Mouse (Mus musculus): Measurements from ENCODE around the gene Syncrip.
"Not testable (repeated sequence)": the region's sequence is repeated elsewhere in the genome, so short reads cannot be mapped to it uniquely, and the experiment has no call there.

Gene Syncrip

DNA sequence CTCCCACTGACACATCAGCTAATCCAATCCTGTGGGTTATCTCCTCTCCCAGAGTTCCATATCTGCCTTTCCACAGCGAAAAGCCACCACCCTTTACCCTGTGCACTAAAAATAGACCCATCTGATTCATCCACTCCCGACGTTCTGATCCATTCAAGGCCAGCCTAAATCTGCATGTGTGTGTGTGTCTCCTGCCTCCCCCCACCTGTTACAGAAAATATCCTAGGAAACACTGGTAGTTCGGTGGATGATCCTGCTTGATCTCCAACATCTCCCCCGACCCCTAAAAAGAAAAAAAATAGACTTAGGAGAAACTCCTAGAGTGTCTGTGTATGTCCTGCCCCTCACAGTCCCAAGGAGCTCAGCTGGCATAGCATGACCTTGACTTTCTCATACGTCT lies 2.2 kb upstream of the Syncrip start:
- in situ Hi-C loops (cut with MboI, MseI): loop anchor here (5.0 kb wide), 1 partner anchor 38 kb away; no protein-coding TSS in a partner anchor

DNA sequence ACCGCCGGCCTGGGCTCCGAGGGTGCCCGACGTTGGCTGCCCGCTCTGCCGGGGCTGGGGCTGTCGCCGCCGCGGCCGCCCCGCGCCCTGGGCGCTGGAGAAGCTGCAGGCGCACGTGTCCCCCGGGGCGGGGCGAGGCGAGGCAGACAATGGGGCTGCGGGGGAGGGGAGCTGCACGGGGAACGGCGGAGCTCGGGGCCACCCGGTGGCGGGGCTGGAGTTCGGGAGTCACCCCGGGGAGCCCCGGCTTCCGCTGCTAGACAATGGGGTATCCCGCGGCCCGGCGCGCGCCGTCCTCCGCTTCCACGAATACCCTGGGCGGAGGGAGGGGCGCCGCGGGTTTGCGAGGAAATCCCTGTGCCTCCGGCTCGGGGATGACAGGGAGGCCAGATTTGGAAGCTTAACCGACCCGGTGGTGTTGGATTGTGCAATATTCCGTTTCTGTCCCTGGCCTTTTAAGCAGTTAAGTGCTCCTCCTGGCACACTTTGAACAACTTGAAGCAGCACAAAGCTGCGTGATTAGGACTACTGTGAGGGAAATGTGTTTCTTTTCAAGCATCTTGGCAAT lies 539 bp upstream of the Syncrip start:
- in situ Hi-C loops (cut with MboI, MseI): loop anchor here (5.0 kb wide), 1 partner anchor 39 kb away; no protein-coding TSS in a partner anchor

DNA sequence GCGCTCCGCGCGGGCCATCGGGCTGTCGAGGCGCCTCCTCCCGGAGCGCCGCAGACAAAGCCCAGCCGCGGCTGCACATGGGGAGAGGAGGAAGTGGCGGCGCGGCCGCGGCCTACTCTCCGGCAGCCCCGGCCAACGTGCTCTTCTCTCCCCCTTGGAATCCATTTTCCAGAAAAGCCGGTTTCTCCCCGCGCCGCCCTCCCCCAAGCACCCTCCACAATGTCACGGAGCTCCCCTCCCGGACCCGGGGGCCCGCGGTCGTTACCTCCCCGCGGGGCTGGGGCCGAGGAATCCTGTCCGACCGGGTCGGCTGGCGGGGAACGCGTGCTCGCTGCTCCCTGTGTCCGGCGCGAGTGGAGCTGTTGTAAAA lies 598 bp downstream of the Syncrip start:
- in situ Hi-C loops (cut with MboI, MseI): loop anchor here (5.0 kb wide), 1 partner anchor 41 kb away; no protein-coding TSS in a partner anchor

DNA sequence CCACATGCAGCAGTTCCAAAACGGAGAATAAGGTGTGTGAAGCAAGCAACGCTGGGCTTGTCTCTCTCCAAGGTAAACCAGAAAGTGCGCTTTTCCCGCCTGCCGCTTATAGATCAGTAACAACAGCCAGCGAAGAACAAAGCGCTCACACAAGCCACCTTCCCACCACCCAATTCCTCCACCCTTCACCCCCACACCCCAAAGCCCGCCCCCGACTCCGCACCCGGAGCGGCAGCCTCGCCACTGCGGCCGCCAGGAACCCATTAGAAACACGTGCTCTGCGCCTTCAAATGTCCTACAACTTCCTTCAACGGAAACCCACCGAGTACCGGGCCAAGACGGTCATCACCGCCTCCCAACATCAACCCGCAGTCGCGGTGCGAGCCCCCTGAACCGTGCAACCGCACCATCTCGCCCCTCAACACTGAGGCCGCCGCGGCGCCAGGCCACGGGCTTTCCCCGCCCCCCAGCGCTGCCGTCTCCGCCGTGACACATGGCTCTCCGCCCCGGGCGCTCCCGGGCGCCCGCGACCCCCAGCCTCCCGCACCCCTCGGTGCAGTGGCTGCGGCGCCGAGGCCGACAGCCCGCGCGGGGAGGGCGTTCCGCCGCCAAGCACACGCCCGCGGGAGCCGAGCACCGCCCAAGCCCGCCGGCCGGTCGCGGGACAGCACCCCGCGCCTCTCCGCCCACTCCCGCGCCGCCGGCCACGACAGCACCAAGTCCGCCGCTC lies 1.1 kb downstream of the Syncrip start:
- in situ Hi-C loops (cut with MboI, MseI): loop anchor here (5.0 kb wide), 1 partner anchor 41 kb away; no protein-coding TSS in a partner anchor

DNA sequence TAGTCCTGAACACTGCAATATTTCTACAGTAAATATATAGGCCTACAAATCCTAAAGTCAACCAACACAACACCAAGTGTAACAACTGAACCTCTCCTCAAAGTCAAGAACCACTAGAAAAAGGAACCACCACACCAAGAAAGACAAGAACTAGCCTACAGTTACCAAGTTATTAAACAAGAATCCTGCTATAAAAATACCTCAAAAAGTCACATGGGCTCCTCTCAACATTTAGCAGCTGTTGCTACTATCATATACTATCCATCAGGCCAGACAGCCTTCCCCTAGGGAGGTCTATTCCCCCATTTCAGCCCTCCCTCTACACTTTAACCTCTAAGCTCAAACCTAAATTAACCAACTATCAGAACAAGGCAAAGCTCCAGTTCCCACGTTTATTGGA lies 2.3 kb downstream of the Syncrip start:
- in situ Hi-C loops (cut with MboI, MseI): loop anchor here (5.0 kb wide), 1 partner anchor 42 kb away; no protein-coding TSS in a partner anchor

DNA sequence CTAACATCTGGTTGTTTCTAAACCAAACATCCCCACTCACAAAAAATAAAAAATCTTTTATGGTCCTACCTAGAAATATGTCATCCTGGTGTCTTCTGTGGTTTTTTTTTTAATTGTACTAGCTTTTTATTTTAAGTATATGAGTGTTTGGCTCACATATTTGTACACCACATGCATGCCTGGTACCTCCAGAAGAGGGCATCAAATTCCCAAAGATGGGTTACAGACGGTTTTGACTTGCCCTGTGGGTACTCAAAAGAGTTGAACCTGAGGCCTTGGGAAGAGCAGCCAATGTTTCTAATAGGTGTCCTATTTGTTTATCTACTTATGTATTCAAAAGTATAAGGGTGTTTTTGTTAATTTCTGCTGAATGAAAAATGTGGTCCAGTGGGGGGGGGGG lies 6.2 kb downstream of the Syncrip start:
- in situ Hi-C loops (cut with MboI, MseI): loop anchor here (10.0 kb wide), 1 partner anchor 1619 kb away; no protein-coding TSS in a partner anchor

DNA sequence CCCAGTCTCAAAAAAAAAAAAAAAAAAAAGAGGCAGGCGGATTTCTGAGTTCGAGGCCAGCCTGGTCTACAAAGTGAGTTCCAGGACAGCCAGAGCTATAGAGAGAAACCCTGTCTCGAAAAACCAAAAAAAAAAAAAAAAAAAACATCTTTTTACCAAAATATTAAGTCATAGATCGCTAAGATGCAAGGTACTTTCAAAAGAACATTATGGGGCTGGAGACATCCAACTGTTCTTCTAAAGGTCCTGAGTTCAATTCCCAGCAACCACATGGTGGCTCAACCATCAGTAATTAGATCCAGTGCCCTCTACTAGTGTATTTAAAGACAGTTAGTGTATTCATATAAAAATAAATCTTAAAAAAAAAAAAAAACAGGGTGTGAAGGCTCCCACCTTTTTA lies 21.4 kb downstream of the Syncrip start:
- in situ Hi-C loops (cut with MboI, MseI): not testable (repeated sequence)

DNA sequence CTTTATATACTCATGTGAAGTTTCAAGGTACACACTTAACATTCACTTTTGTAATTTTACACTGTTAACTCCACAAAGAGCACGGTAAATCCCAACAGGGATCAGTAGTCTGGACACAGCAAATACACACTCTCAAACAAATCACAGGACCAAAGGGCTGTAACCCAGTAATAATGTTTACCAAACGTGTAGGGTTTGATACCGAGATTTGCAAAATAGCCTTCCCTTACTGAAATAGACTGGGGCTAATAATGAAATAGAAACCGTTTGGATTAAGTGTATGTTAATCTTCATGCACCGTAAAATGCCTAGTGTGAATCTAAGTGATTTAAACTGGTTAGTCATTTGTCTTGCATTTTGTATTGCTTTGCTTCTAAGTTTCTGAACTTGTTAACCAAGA lies 42.4 kb downstream of the Syncrip start:
- in situ Hi-C loops (cut with MboI, MseI): loop anchor here (5.0 kb wide), 1 partner anchor 82 kb away; no protein-coding TSS in a partner anchor

DNA sequence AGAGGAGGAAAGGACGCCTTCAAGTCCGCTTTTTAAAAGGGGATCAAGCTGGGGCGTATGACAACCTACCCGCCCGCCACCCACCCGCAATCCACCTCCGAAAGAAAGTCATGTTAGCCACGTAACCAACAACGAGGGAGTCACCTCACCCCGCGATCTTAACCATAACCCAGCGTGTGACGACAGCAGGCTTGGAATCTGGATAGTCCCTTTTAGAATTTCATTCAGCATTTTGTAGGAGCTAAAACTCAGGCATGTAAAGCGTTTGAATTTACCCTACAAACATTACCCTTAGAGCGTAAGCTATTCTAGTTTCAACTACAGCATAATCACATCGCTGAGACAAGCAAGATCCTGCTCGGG lies 43.2 kb downstream of the Syncrip start:
- in situ Hi-C loops (cut with MboI, MseI): loop anchor here (5.0 kb wide), 1 partner anchor 83 kb away; no protein-coding TSS in a partner anchor

DNA sequence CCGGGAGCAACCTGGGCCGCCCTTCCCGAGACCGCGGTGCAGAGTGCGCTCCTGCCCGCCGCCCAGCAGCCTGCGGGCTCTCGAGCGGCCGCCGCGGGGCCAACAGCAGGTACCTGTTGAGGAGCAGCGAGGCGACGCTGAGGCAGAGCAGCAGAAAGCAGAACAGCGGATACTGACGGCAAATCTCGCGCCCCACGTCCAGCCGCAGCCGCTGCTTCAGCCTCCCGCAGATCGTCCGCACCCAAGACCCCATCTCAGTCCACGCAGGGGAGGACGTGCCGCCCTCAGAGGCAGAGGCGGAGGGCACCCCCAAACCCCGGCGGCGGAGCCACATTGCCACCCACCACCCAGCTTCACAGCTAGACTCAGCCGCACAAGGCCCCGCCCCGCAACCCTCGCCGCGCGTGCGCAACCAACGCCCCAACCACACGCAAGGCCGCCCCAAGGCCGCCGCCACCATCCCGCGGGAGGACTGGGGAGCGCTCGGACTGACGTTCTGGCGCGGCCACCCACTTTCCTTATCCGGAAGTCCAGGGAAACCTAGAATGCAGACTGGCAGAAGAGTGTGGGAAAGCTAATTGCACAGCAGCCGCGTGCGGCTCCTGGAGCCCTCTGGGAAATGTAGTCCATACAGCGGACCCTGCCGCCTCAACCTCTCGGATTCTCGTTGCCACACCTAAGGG lies 43.7 kb downstream of the Syncrip start, which contains the start of gene Snx14:
Gene Snx14, minus strand, starts transcription at position 404 of the 683 bp plus-strand sequence.
- in situ Hi-C loops (cut with MboI, MseI): loop anchor here (5.0 kb wide), 1 partner anchor 84 kb away; no protein-coding TSS in a partner anchor

DNA sequence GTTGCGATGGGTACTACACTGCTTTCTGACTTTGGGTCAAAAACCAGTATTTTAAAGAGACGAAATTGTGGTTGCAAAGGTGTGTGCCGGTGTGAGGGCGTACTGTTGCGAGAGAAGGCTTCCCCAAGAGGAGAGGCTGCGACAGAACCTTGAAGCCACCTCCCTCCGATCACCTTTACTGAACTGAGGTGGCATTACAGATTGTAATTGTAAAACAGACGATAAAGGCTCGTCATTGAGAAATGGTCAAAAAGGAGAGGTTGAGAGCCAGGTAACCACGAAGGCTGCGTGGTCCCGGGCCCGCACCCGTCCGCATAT lies 44.2 kb downstream of the Syncrip start:
- in situ Hi-C loops (cut with MboI, MseI): loop anchor here (5.0 kb wide), 1 partner anchor 84 kb away; no protein-coding TSS in a partner anchor

DNA sequence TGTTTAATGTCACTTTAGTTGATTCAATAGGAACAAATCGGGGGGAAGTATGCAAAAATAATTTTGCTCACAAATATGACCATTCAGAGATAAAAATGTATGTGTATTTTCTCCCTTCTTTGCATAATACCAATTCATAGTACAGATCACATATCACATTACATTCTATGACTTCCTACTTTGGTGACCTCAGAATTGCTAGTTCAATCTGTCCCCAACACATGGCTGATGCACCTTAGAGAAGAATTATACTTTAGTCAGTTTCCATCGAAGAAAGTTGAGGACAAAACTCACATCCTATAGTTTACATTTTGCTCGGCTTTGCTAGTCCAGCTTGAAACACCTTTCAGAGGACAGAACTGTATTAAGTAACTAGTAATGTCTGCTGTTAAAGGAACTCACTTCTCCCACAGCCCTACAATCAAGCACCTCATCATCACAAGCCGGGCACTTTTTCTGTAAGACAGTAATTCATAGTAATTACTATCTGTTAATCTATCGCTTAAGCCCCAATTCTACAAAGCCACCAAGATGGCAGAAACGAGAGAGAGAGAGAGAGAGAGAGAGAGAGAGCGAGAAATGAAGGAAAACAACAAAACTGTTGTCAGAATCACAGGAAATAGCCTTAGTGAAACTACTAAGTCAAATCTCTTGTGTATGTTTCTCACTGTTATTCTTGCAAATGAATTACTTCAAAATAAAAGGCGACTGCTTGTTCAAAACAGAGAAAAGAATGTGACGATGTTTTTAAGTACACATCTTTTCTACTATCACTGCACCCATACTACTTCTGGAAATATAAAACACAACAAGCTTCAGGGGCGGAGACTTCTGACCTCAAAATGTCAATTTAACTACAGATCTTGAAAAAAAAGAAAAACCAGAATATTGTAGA lies 44.8 kb downstream of the Syncrip start:
- in situ Hi-C loops (cut with MboI, MseI): loop anchor here (5.0 kb wide), 1 partner anchor 85 kb away; no protein-coding TSS in a partner anchor

DNA sequence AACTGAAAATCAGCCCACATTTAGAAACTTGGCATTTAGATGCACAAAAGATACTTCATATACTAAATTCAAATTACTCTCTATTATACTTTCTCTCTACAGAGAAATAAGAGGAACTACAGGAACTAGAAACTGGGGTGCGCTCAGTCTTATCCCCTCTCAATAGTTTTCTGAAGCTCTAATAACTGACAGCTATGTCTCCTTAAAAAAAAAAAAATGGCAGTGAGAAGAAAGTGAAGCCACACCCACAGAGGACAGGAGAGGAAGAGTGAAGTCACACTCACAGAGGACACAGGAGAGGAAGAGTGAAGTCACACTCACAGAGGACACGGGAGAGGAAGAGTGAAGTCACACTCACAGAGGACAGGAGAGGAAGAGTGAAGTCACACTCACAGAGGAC lies 58.0 kb downstream of the Syncrip start:
- in situ Hi-C loops (cut with MboI, MseI): no loop called here

DNA sequence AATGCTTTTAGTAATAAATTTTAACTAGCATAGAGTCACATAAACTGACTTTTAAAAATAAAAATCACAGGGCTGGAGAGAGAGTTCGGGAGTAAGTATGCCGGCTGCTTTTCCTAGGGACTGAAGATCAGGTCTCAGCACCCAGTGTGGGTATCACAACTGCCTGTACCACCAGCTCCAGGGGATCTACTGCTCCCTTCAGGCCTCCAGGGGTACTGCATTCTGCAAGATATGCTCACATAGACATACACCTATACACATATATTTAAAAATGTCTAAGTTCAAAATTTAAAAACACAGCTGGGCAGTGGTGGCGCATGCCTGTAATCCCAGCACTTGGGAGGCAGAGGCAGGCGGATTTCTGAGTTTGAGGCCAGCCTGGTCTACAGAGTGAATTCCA lies 59.9 kb downstream of the Syncrip start:
- in situ Hi-C loops (cut with MboI, MseI): no loop called here

DNA sequence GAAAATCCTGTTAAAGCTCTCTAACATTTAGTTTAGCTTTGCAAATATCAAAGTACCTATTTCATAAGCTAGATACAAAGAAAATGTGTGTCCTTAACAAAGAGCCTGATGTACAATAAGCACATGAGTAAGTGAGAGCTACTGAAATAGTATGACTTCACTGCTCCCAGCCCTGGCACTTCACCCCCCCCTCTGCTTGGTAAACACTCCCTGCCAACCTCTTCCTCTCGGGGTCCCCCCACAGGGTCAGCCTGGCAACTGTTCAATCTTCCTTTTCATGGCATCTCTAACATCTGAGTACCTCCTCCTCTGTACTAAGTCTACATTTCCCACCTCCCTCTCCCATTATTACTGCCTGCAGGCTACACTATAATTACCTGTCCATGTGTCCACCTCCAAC lies 65.6 kb downstream of the Syncrip start:
- in situ Hi-C loops (cut with MboI, MseI): no loop called here

DNA sequence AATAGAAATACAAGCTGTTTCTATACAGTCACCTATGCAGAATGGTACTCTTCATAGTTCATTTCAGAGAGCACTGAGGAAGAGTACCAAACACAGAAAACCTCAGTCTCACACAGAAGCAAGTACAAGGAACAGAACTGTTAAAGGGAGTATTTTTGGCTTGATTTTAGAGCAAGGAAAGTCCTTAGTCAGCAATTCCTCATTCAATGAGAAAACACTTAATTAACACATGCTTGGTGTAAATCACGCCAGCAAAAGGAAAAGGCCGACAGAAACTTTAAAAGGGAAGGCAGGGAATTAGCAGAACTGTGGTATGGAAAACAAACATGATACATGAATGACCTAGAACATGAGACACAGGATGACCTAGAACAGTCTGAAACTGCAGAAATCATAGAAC lies 72.4 kb downstream of the Syncrip start:
- in situ Hi-C loops (cut with MboI, MseI): loop anchor here (10.0 kb wide), 1 partner anchor 985 kb away; no protein-coding TSS in a partner anchor

DNA sequence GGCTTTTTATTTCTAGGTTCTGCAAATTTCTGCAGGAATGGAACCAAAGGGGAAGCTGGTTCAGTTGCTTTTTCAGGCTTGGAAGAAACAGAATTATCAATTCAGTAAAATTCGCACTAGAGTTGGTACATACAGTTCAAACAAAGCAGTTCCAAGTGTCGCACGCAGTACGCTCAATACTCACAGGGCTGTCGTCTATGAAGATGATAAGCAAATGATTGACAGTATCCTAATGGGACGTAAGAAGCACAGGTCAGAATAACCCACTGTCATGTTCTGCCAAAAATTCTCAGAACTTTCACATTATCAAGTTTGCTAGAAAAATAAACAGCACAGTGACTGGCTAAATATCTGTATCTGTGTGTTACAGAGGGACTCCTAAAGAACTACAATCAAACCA lies 77.9 kb downstream of the Syncrip start:
- in situ Hi-C loops (cut with MboI, MseI): loop anchor here (10.0 kb wide), 1 partner anchor 980 kb away; no protein-coding TSS in a partner anchor

DNA sequence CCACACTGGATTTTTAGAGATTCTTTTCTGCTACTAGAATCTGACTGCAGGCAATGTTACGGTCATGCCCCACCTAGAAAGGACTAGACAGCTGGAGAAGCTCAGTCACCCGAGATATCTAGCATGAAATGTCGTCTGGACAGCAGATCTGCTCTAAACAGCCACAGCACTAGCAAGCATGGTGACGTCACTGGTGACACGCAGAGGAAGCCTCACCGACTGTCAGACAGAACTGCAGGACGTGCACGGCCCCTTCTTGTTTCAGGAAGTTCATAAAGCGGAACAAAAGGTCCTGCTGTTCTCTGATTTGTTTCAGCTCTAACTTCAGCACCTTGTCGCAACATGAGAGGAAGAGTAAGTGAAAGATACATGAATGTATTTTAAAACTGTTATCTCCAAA lies 78.3 kb downstream of the Syncrip start:
- in situ Hi-C loops (cut with MboI, MseI): loop anchor here (10.0 kb wide), 1 partner anchor 979 kb away; no protein-coding TSS in a partner anchor

DNA sequence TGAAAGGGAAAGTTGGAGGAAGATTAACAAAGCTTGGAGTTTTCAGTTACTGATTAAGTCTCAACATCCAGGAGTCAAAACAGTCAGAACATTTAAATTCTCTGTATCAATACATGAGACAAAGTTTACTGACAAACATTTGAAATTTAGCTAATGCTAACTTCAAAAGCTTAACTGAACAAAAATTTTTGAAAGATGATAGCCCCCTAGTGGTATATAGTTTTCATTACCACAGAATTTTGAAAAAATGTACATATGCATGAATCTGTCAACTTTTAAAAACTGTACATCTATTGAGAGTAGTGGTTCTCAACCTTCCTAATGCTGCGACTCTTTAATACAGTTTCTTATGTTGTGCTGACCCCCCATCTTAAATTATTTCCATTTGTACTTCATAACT lies 83.9 kb downstream of the Syncrip start:
- in situ Hi-C loops (cut with MboI, MseI): loop anchor here (10.0 kb wide), 1 partner anchor 164 kb away; no protein-coding TSS in a partner anchor
